Mouse (Mus musculus) urinary bladder, postnatal 36 days (tissue): Measurements from ENCODE around the gene Sirt1.

Experiments used
- DNase-seq, 2 experiments: peaks; one replicate each; pipeline ENCODE4 v3.0.0; 2022; ENCODE audit warnings: low spot score in 2 of 2, mixed read lengths in 1 of 2

Sirt1 gene

DNA sequence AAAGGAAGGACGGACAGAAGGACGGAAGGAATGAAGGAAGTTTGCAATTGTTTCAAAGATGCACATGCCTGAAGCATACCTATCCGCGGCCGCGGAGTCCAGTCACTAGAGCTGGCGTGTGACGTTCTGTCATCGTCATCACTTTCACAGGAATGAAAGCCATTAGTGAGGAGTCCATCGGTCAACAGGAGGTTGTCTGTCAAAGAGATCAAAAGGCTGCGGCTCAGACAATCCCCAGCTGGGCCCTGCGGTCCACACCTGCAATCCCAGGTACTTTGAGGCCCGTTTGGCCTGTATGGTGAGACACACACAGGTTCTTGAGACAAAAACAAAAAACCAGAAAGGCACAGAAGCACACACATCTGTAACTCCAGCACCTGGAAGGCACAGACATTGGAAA, 44.6 kb downstream of the Sirt1 start:
- DNase-seq, result no peak

DNA sequence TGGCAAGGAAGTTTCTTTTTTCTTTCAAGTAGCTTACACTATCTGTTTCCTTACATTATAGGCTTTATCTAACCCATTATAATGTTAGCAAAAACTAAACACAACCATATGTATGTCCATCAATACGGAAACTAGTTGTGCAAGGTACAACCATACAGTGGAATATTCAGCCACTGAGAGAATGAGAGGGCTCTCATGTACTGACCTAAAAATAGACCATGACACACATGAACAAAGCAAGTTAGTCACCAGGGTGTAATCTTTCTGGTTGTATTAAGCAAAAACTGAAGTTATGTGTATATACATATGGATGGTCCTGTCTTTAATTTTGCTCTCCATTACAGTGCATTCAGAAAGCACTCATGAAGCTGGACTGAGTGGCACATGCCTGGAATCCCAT, 54.4 kb downstream of the Sirt1 start:
- DNase-seq, result no peak

DNA sequence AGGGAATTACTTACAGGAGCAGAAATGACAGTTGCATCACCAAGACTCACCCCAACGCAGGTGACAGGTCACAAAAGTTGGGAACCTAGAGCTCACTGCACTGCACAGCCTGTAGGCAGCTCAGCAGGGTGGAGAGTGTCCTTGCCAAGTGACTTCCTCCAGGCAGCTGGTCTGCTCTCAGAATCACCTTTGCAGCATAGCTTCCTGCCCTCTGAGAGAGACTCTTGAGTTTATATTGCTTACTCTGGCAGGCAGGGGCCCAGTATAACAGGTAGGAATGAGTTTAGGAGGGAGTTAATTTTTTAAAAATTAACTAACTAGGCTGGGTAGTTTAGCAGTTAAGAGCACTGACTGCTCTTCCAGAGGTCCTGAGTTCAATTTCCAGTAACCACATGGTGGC, 67.8 kb downstream of the Sirt1 start:
- DNase-seq, result no peak

DNA sequence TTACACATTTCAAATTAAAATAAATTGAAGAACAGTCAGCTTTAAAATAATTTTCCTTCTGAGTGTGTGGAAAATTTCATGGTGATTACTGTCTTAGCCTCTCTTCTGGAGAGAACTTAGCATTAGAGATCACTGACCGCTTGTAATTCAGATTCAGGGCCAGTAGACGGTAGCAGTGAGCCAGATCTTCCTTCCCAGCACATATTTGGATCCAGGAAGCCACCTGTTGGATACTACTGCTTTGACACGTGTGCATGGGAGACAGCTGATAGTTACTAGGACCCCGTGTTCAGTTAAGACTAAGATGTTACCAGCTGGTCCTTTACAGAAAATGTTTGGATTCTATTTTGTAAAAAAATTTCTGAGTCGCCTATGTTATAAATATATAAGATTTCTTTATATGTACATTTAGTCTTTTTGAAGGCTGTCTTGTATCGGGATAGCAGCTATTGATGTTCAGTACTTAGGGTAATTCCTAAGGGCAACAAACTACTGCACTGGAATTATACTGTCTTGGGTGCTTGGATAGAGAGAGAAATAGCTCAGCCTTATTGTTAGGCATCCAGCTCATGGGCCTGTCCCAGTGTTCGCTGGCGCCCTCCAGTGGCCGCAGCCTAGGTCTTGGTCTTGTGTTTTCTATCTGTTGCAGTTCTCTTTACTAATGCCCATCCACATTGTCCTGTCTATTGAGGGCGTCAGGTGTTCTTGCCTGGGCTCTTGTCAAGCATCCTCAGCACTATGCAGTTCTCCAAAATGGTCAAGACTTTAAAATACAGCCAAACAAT, 72.7 kb downstream of the Sirt1 start:
- peak; percentile 58 to 77 for DNase-seq

DNA sequence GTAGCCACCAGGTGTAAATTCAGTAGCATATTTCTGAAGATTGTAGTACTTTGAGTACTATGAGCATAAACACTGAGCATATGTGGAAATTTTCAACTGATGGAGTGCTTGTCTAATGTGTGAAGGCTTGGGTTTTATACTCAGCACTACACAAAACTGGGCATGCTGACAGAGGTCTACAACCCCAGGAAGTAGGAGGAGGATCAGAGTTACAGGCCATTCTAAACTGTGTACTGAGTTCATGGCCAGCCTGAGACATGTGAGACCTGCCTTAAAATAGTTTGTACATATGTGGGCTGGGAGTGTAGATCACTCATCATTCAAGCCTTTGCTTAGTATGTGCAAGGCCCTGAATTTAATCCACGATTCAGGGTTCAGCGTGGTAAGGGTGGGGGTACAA, 79.1 kb downstream of the Sirt1 start:
- no peak for DNase-seq

DNA sequence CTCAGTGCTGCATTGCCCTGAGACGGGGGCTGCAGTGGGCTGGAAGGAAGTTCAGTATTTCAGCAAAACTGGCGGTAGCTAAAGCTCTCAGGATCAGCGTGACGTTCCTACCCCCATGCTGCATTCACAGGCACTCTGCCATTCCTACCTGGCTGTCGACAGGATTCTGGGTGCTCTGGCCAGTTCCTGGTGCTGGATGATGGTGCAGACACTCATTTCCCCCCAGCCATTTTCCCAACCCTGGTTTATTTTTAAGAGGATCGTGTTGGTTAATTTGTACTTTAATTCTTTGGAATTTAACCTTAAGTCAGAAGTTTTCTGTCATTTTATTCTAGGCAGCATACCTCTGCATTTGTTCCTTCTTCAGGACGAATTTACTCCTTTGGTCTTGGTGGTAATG, 98.7 kb downstream of the Sirt1 start:
- DNase-seq, result no peak

DNA sequence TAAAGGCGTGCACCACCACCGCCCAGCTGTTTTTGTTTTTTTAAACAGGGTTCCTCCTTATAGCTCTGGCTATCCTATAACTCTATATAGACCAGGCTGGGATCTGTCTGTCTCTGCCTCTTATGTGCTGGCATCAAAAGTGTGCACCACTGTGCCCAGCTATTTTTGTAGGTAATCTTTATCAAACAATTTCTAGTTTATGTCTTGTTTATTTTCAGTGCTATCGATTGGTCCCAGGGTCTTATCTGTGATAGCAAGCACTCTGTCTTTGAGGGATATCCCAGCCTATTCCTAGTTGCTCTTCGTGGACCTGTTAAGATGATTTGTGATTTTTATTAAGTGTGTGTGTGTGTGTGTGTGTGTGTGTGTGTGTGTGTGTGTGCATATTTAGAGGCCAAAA, 99.1 kb downstream of the Sirt1 start:
- DNase-seq, result no peak

DNA sequence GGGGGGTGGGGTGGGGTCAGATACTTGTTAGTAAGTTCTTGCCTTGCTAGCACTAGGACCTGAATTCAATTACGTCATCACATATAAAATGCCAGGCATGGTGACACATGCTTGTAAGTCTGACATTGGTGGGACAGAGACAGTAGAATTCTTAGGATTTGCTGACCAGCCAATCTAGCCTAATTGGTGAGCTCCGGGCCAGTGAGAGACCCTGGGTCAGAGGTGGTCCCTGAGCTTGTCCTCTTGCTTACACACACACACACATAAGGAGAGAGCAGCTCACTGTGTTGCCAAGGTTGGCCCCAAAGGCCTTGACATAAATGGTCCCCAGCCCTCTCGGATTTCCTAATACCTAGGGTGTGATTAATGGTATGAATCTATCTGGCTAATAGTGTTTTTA, 101.7 kb downstream of the Sirt1 start:
- DNase-seq, result no peak

DNA sequence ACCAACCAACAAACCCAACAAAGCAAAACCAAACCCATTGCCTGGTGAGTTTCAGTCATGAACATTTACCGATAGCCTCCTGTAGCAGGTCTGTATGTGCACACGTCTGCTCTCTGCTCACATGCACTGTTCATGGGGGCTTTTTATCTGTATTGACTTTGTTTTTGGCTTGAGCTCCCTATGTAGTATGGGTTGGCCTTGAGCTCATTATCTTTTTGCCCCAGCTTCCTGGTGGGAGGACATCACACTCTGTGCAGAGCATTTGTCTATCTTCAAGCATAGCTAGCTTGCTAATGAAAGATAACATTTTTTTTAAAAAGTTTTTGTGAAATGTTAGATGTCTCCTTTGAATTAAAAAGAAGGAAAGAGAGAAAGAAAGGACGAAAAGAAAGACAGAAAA, 104.5 kb downstream of the Sirt1 start:
- no peak for DNase-seq

DNA sequence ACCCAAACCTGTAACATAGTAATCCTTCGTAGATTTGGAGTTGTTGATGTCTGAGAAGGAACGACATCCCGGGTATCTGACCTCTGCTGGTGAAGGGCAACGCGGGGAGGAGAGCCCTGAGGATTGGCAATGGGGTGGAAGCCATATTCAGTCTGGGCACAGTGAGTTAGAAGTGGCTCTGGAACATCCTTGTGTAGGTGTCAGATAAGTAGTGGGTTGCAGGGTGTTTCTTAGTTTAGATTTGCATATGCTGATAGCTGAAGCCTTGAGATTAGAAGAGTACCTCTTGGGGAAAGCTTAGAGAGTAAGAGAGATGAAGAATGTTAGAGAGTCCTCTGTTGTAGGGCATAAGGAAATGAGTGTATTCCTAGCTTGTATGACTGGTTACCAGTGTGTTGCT, 108.6 kb downstream of the Sirt1 start:
- no peak for DNase-seq

DNA sequence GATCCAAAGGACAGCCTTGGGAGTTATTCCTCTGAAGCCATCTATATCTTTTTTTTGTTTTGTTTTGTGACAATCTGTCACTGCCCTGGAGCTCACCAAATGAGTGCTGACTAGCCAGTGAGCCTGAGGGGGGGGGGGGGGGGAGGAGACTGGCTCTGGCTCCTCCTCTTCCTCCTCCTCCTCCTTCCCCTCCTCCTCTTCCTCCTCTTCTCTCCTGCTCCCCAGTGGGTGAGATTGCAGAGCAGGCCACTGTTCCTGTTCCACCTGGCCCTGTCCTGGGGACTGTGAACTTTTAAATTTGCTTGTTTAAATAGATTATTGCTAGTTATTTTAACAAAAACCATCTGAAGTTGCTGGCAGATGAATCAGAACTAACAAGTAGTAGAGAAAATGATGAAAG, 109.1 kb downstream of the Sirt1 start:
- DNase-seq, result no peak
